Mouse (Mus musculus): Measurements from ENCODE around the gene AW146154. TPM values are rescaled to one million over a fixed set of nuclear protein-coding genes. Genes with fewer than 3 reads are reported as not detected.
A peak's percentile ranks its signal among the peaks of the same experiment; 100 is the strongest.
"Not testable (repeated sequence)": the region's sequence is repeated elsewhere in the genome, so short reads cannot be mapped to it uniquely, and the experiment has no call there.

Gene AW146154
- 7.5 and 8.2 TPM in 2 replicates for polyA plus RNA-seq (2016; fragmentation: Nextera tagmentation; extraction: Ambion mirVana)

DNA sequence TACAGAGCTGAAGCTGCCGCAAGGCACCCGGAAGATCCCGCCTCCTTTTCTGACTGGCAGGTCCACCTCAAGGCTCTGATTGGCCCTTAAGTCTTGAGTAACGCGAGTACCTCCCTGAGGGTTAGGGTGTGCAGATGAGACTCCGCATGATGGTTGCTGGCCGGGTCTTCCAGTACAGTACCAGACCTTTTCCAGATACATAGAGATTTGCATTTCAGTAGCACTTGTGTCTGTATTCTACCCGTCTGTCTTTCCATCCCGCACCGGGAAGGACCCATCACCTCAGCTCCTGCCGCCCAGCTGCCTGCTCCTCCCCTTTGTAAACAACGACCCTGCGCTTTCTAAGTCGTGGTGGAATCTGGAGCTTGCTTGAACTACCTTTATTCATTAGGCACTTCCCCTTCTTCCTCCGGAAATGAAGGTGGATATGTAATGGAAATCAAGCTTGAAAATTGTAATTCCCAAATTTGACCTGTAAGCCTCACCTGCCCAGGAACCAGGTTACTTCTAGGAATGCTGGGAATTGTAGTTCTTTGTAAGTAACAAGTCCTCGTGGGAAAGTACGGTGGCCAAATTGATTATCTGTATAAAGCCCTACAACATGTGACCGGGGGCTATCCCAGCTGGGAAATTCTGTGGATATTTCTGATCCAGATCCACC is at the start of gene AW146154, which contains the start of gene Gm20449:
Gene AW146154 (minus strand): TSS at position 502 of the 661 bp plus-strand sequence.
Gene Gm20449 (minus strand): TSS at position 29 of the 661 bp plus-strand sequence.
- DNase-seq (ENCODE audit: low spot score) = peak; percentile 96
- peaks cover 12% of the 10 kb centered on the region; the same call in 1 of the 2 replicates for H3K36me3 ChIP-seq
- H3K27me3 ChIP-seq (ENCODE audit: insufficient read depth, poor library complexity, severe bottlenecking) = no peaks in the 10 kb centered on the region
- H3K27ac ChIP-seq = peak within 1 kb of the TSS; percentile 83
- H3K4me1 ChIP-seq = no peaks in the 10 kb centered on the region
- 0 out of 2 replicates have a peak, but pooled peaks cover 3% of the 10 kb centered on the region for H3K9me3 ChIP-seq
- WGBS = under 1% methylated on average over 18 of the region's 18 CpGs
- H3K4me3 ChIP-seq = peak within 1 kb of the TSS; percentile 71

DNA sequence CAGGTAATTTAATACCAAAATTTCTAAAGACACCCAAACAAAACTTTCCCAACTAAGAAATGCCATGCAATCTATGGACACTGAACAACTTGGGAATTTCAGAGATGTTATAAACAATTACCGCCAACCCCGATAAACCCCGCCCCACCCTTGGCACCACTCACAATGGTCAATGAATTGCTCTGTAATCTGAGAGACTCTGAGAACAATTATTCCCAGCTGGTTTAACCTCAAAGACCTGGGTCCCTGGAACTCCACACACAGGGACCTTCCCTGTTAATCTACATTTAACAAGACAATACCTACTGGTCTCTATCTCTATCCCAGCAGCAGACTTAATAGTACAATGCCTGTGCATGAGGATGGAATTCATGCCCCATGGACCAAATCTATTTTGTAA is 13.0 kb upstream of the AW146154 start:
- Histone ChIP-seq H3K27ac (no peak overlapping the region), H3K4me1 (no peaks in the 10 kb centered on the region), H3K4me3 (no peak overlapping the region), H3K9me3 (0 out of 2 replicates have a peak, but pooled peaks cover 4% of the 10 kb centered on the region), H3K36me3 (no peaks in the 10 kb centered on the region), H3K27me3 (ENCODE audit: insufficient read depth, poor library complexity, severe bottlenecking) (no peaks in the 10 kb centered on the region)
- 80% methylated on average over 3 of the region's 3 CpGs for WGBS
- DNase-seq (ENCODE audit: low spot score) = no peak

DNA sequence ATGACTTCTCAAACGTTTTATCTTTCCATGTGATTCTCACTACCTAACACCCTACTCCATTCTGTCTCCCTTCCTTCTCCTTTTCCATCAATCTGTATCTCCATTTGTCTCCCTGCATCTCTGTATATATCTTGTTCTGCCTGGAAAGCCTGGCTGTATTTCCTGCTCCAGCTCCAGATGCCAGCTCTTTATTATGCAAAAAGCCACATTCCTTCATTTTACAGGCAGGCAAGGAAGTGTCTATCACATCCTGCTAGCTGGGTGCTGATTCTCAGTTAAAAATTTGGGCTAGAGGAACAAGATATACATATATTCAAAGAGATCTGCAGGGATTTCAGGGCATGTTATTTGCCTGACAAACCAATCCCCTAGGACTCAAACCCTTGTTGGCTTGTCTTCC is 12.5 kb upstream of the AW146154 start:
- H3K27ac ChIP-seq = no peak overlapping the region
- no peaks in the 10 kb centered on the region for H3K36me3 ChIP-seq
- H3K4me1 ChIP-seq = no peaks in the 10 kb centered on the region
- WGBS = 11% methylated on average over 1 of the region's 1 CpGs
- no peak for DNase-seq (ENCODE audit: low spot score)
- 0 out of 2 replicates have a peak, but pooled peaks cover 4% of the 10 kb centered on the region for H3K9me3 ChIP-seq
- H3K4me3 ChIP-seq = no peak overlapping the region
- H3K27me3 ChIP-seq (ENCODE audit: insufficient read depth, poor library complexity, severe bottlenecking) = no peaks in the 10 kb centered on the region

DNA sequence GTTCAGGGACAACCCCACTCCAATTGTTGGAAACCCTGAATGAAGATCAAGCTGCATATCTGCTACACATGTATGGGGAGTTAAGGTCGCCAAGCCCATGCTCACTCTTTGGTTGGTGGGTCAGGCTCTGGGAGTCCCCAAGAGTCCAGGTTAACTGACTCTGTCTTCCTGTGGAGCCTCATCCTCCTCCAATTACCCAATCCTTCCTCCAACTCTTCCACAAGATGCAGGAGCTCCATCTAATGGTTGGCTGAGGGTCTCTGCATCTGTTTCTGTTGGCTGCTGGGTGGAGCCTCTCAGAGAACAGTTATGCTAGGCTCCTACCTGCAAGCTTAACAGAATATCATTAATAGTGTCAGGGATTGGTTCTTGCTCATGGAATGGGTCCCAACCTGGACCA is 2.7 kb upstream of the AW146154 start:
- Histone ChIP-seq H3K4me1 (no peaks in the 10 kb centered on the region), H3K9me3 (0 out of 2 replicates have a peak, but pooled peaks cover 3% of the 10 kb centered on the region), H3K36me3 (no peaks in the 10 kb centered on the region), H3K27me3 (ENCODE audit: insufficient read depth, poor library complexity, severe bottlenecking) (no peaks in the 10 kb centered on the region), H3K27ac (no peak overlapping the region), H3K4me3 (no peak overlapping the region)
- 32% methylated on average over 1 of the region's 1 CpGs for WGBS
- no peak for DNase-seq (ENCODE audit: low spot score)

DNA sequence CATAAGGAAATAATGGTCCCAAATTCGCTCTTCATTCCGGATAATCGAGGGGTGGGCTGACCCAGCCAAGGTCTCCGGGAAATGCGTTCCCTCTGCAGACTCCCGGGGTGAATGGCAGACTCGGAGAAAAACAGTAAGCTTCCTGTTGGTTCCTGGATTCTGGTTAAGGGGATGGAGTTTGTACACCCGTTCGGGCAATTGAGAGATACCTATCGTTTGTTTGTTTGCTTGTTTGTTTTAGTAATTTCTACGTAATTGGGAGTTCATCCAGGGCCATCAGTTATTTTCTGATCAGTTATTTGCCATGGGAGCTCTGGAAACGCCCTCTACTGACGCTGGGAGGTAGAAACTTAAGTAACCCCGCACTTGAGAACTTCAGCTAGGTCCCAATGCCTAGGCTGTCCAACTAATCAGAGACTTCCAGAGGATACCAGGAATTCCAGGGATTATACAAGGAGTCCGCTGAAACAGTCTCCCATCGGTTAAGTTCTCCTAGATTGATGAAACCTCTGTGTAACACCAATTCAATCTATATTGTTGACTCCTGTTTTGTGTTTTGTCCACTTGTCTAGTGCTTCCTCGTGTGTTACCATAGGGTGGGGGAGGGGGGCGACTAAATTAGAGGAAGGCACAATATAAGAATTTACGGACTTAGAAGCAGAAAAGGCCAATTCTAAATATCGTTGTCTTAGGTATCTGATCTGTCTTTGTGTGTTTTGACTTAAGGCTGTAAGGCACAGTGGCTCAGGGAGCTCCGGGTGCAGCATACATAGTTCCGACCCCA is 653 bp upstream of the AW146154 start:
- 19% methylated on average over 22 of the region's 22 CpGs for WGBS

DNA sequence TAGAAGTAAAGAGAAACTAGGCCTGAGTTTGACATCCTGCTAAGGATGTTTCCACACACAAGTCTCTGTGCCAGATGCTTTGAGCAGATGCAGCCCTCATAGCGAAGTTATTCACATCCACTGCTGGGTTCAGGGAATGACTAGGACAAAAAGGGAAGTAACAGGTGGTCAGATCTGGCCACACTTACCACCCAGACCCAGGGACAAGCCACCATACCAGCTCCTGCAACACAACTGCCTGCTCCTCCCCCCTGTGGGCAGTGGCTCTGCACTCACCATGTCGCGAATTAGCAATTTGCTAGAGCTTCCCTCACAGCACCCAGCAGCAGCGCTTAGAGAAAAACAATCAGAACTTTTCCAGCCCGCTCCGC is 687 bp downstream of the AW146154 start:
- Histone ChIP-seq H3K4me3 (peak overlapping the region; percentile 71), H3K27ac (peak overlapping the region; percentile 83), H3K36me3 (peaks cover 16% of the 10 kb centered on the region; the same call in 1 of the 2 replicates)
- not testable (repeated sequence) for H3K9me3 ChIP-seq; DNase-seq (ENCODE audit: low spot score); H3K27me3 ChIP-seq (ENCODE audit: insufficient read depth, poor library complexity, severe bottlenecking); H3K4me1 ChIP-seq
- WGBS = under 1% methylated on average over 6 of the region's 6 CpGs

More for the DNA sequence above, 653 bp upstream of the AW146154 start:
- peak overlapping the region; percentile 83; the same call in 1 of the 2 replicates for H3K27ac ChIP-seq
- H3K9me3 ChIP-seq = 0 out of 2 replicates have a peak, but pooled peaks cover 3% of the 10 kb centered on the region
- H3K36me3 ChIP-seq = peaks cover 4% of the 10 kb centered on the region; the same call in 1 of the 2 replicates
- peak overlapping the region; percentile 71 for H3K4me3 ChIP-seq
- H3K4me1 ChIP-seq = no peaks in the 10 kb centered on the region
- no peaks in the 10 kb centered on the region for H3K27me3 ChIP-seq (ENCODE audit: insufficient read depth, poor library complexity, severe bottlenecking)
- no peak for DNase-seq (ENCODE audit: low spot score)

DNA sequence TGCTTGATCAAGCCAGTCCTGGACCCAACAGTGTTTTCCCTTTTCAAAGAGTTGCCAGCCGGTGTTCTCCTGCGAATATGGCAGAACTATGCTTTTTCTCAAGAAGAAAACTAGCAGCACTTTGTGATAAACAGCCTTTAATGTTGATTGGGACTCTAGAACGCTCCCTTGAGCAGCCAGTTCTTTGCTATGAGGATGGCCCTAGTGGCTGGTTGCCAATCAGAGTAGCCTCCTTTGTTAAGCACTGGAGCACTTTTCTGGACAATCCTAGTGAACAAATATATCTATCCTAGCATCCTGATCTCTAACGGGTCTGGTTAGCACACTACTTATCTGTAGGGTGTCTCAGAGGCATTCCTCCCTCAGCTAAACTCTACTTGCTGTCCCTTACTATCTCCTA is 1.2 kb downstream of the AW146154 start:
- Histone ChIP-seq H3K4me3 (peak overlapping the region; percentile 71), H3K36me3 (peaks cover 16% of the 10 kb centered on the region; the same call in 1 of the 2 replicates)
- not testable (repeated sequence) for H3K27me3 ChIP-seq (ENCODE audit: insufficient read depth, poor library complexity, severe bottlenecking); H3K4me1 ChIP-seq; H3K9me3 ChIP-seq; DNase-seq (ENCODE audit: low spot score); H3K27ac ChIP-seq
- WGBS = 67% methylated on average over 4 of the region's 4 CpGs

DNA sequence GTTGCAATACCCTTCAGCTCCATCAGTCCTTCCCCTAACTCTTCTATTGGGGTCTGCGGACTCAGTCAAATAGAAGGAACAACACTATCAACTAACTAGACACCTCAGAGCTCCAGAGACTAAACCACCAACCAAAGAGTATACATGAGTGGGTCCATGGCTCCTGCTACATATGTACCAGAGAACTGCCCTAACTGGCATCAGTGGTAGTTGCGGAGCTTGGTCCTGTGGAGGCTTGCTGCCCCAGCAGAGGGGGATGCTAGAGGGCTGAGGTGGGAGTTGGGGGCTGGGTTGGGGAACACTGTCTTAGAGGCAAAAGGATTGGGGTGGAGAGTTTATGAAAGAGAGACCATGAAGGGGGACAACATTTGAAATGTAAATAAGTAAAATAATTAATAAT is 1.8 kb downstream of the AW146154 start:
- Histone ChIP-seq H3K36me3 (peaks cover 16% of the 10 kb centered on the region; the same call in 1 of the 2 replicates), H3K27me3 (ENCODE audit: insufficient read depth, poor library complexity, severe bottlenecking) (no peaks in the 10 kb centered on the region), H3K9me3 (0 out of 2 replicates have a peak, but pooled peaks cover 1% of the 10 kb centered on the region), H3K4me3 (no peak overlapping the region), H3K27ac (no peak overlapping the region), H3K4me1 (no peaks in the 10 kb centered on the region)
- no peak for DNase-seq (ENCODE audit: low spot score)
- 96% methylated on average over 2 of the region's 2 CpGs for WGBS

DNA sequence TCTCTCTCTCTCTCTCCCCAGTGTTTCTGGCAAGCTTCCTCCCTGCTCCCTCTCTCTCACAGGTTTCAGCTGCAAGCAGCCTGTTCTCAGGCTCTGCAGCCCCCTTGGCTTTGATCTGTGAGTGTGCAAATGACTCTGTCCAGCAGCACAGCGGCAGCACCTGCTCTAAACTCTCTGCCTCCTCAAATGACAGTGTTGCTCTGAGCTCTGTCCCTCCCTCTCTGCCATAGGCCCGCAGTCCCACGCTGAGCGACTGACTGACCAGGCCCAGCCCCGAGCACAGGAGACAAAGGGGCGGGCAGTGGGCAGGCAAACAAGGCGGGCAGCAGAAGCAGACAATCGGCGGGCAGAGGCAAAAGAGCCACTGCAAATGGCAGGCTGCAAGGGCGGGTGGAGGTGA is 47.8 kb downstream of the AW146154 start:
- WGBS = 7% methylated on average over 10 of the region's 10 CpGs
- Histone ChIP-seq H3K4me3 (0 out of 2 replicates have a peak overlapping the region, but pooled peaks have one; percentile 15), H3K9me3 (peaks cover 12% of the 10 kb centered on the region; the same call in 1 of the 2 replicates), H3K4me1 (no peaks in the 10 kb centered on the region), H3K27ac (no peak overlapping the region), H3K27me3 (ENCODE audit: insufficient read depth, poor library complexity, severe bottlenecking) (no peaks in the 10 kb centered on the region), H3K36me3 (no peaks in the 10 kb centered on the region)
- peak; percentile 69 for DNase-seq (ENCODE audit: low spot score)

DNA sequence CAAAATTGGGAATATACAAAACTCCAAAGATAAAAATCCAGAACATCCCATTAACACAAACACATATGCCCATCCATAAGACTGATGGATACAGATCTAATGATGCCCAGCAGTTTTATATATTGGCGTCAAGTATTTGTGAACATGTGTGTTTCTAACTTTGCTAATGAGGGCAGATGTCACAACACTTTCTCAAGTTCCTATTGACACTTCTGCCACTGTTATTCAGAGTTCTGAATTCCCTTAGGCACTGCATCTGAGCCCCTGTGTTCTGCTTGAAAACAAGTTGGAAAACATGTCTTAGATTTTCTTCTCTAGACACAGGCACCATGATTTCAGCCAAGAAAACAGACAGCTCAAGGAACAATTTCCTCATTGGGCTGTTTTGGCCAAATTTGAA is 51.1 kb downstream of the AW146154 start, which contains the start of gene Vmn2r57:
Gene Vmn2r57 (minus strand): TSS at position 101 of the 400 bp plus-strand sequence.
- WGBS = 64% methylated on average over 1 of the region's 1 CpGs
- not testable (repeated sequence) for H3K4me3 ChIP-seq; H3K4me1 ChIP-seq; H3K27me3 ChIP-seq (ENCODE audit: insufficient read depth, poor library complexity, severe bottlenecking); DNase-seq (ENCODE audit: low spot score); H3K9me3 ChIP-seq; H3K36me3 ChIP-seq; H3K27ac ChIP-seq
